Mouse (Mus musculus) C2C12 (cell line): ENCODE data around the gene Olfr285.

Source experiments
- CTCF ChIP-seq: IDR thresholded peaks from one replicate; pipeline ENCODE4 v1.5.1; 2011; ENCODE audit not compliant: control insufficient read depth, insufficient read depth, insufficient read length
- MAX ChIP-seq: IDR thresholded peaks from one replicate; pipeline ENCODE4 v1.6.1; 2011; ENCODE audit warnings: mild to moderate bottlenecking, control low read depth
- MYOG ChIP-seq: IDR thresholded peaks from one replicate; pipeline ENCODE4 v1.6.1; 2011; ENCODE audit not compliant: control insufficient read depth, insufficient read length; ENCODE audit errors: extremely low read depth

DNA sequence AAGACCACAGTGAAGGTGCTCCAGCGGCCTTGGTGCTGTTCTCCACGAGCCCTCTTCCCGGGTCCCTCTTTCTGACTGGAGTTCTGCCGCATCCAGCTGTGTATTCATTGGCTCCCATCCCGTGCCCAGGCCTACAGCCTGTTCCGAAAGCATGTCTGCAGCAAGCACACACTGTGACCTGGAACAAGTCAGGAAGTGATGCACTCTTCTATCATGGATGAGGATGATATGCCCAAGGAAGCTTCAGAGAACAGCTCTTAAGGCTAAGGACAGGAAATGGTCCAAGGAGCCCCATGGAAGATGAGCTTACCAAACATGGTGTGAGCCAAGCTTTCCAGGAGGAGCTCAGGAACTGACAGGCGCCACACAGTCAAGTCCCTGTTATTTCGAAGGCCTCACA is 23.5 kb downstream of the Olfr285 start:
- no peak for TF ChIP-seq CTCF
- no peak for TF ChIP-seq MAX
- no peak for TF ChIP-seq MYOG
